Mouse (Mus musculus) stomach, embryonic 14.5 days (tissue): ENCODE measurements around the gene Tnrc6c. TPM values are rescaled to one million over a fixed set of nuclear protein-coding genes. Genes with fewer than 3 reads are reported as not detected.
A peak's percentile ranks its signal among the peaks of the same experiment; 100 is the strongest.

Source experiments
- ATAC-seq: fragments of 200-750 bp; cut with Nextera tagmentation; 2 replicates; pipeline ENCODE4 v1.8.0; 2017; ENCODE audit warnings: low read depth, moderate TSS enrichment; ENCODE audit not compliant: insufficient number of reproducible peaks, insufficient read depth, low FRiP score
- H3K27ac ChIP-seq: fragments of 300-500 bp; sonication (generic); 2 replicates; pipeline ENCODE4 v1.5.1; 2014; ENCODE audit warnings: mild to moderate bottlenecking, low read length, moderate library complexity, mixed read lengths
- H3K27me3 ChIP-seq: fragments of 300-500 bp; sonication (generic); 2 replicates; pipeline ENCODE4 v1.6.1; 2014; ENCODE audit warnings: low read length, control low read depth, mixed read lengths; ENCODE audit not compliant: control insufficient read depth, insufficient read depth
- H3K36me3 ChIP-seq: fragments of 300-500 bp; sonication (generic); 2 replicates; pipeline ENCODE4 v1.6.1; 2014; ENCODE audit warnings: mild to moderate bottlenecking, control low read depth, low read length, moderate library complexity, mixed read lengths; ENCODE audit not compliant: control insufficient read depth, insufficient read depth
- H3K4me1 ChIP-seq: fragments of 300-500 bp; sonication (generic); 2 replicates; pipeline ENCODE4 v1.6.1; 2014; ENCODE audit warnings: low read length, control low read depth, mixed read lengths; ENCODE audit not compliant: control insufficient read depth, insufficient read depth
- H3K4me2 ChIP-seq: fragments of 300-500 bp; sonication (generic); replicated peaks from 2 replicates; pipeline ENCODE4 v1.6.1; 2014; ENCODE audit warnings: low read depth, low read length, control low read depth
- H3K4me3 ChIP-seq: fragments of 300-500 bp; sonication (generic); 2 replicates; pipeline ENCODE4 v1.5.1; 2014; ENCODE audit warnings: low read depth, low read length, control low read depth
- H3K9ac ChIP-seq: fragments of 300-500 bp; sonication (generic); replicated peaks from 2 replicates; pipeline ENCODE4 v1.6.1; 2014; ENCODE audit warnings: low read depth, mild to moderate bottlenecking, control low read depth, low read length, moderate library complexity, mixed read lengths
- H3K9me3 ChIP-seq: fragments of 300-500 bp; sonication (generic); 2 replicates; pipeline ENCODE4 v1.6.1; 2016; ENCODE audit warnings: low read depth, low read length, control low read depth; ENCODE audit not compliant: control insufficient read depth
- WGBS: fragments of 180-500 bp; shearing (Covaris S2); extraction: QIAGEN DNeasy Blood & Tissue Kit; methylation state at CpG from one replicate; pipeline ENCODE4 v1.1.7; 2014; 5-methylcytosine and 5-hydroxymethylcytosine counted together
- polyA plus RNA-seq: library from polyadenylated mRNA; unstranded; fragments of >200 nt; fragmentation: Nextera tagmentation; extraction: Ambion mirVana; gene quantifications from 2 replicates; pipeline ENCODE4 v1.2.1, GENCODE M21; 2014

Gene Tnrc6c
- polyA plus RNA-seq, 1 experiment from 2014 or later = 15.5 TPM

GRCm38 (mm10) chr11:117612885-117613284 lies 41.2 kb upstream of the Tnrc6c start:
- Histone ChIP-seq H3K9me3 (no peaks in the 10 kb centered on the region), H3K9ac (no peak overlapping the region), H3K4me2 (no peak overlapping the region), H3K27me3 (peaks cover 8% of the 10 kb centered on the region; the same call in 1 of the 2 replicates), H3K27ac (no peak overlapping the region), H3K4me3 (no peak overlapping the region), H3K4me1 (peaks cover 18% of the 10 kb centered on the region), H3K36me3 (no peaks in the 10 kb centered on the region)
- ATAC-seq = no peak
- 60% methylated on average over 7 of the region's 7 CpGs for WGBS

- H3K4me3 ChIP-seq = no peak overlapping the region
- no peak overlapping the region for H3K27ac ChIP-seq
Measured at GRCm38 (mm10) chr11:117617368-117617908, 36.7 kb upstream of the Tnrc6c start.

GRCm38 (mm10) chr11:117618214-117618613 lies 35.9 kb upstream of the Tnrc6c start:
- peaks cover 29% of the 10 kb centered on the region for H3K4me1 ChIP-seq
- no peaks in the 10 kb centered on the region for H3K9me3 ChIP-seq
- no peak overlapping the region for H3K4me3 ChIP-seq
- H3K27me3 ChIP-seq = peaks cover 5% of the 10 kb centered on the region; the same call in 1 of the 2 replicates
- 9% methylated on average over 3 of the region's 3 CpGs for WGBS
- peak overlapping the region; percentile 48; the same call in 1 of the 2 replicates for H3K27ac ChIP-seq
- no peak for ATAC-seq
- H3K4me2 ChIP-seq = peak overlapping the region; percentile 31; the same call in 1 of the 2 replicates
- H3K9ac ChIP-seq = no peak overlapping the region
- no peaks in the 10 kb centered on the region for H3K36me3 ChIP-seq

More at GRCm38 (mm10) chr11:117617368-117617908, 36.7 kb upstream of the Tnrc6c start:
- H3K4me2 ChIP-seq = peak overlapping the region; percentile 31
- H3K9me3 ChIP-seq = no peaks in the 10 kb centered on the region
- peaks cover 8% of the 10 kb centered on the region; the same call in 1 of the 2 replicates for H3K27me3 ChIP-seq
- no peaks in the 10 kb centered on the region for H3K36me3 ChIP-seq
- H3K4me1 ChIP-seq = peaks cover 29% of the 10 kb centered on the region
- no peak for ATAC-seq
- WGBS = 17% methylated on average over 16 of the region's 16 CpGs
- H3K9ac ChIP-seq = no peak overlapping the region

GRCm38 (mm10) chr11:117618774-117619173 lies 35.3 kb upstream of the Tnrc6c start:
- ATAC-seq = no peak
- Histone ChIP-seq H3K4me3 (no peak overlapping the region), H3K9me3 (no peaks in the 10 kb centered on the region), H3K36me3 (no peaks in the 10 kb centered on the region), H3K9ac (no peak overlapping the region), H3K27ac (peak overlapping the region; percentile 48; the same call in 1 of the 2 replicates), H3K27me3 (peaks cover 5% of the 10 kb centered on the region; the same call in 1 of the 2 replicates), H3K4me1 (peaks cover 29% of the 10 kb centered on the region), H3K4me2 (no peak overlapping the region)
- 47% methylated on average over 7 of the region's 7 CpGs for WGBS

GRCm38 (mm10) chr11:117619581-117619980 lies 34.5 kb upstream of the Tnrc6c start:
- no peak overlapping the region for H3K4me2 ChIP-seq
- H3K4me1 ChIP-seq = peaks cover 29% of the 10 kb centered on the region
- H3K4me3 ChIP-seq = no peak overlapping the region
- no peak overlapping the region for H3K9ac ChIP-seq
- no peak for ATAC-seq
- peak overlapping the region; percentile 21; the same call in 1 of the 2 replicates for H3K27ac ChIP-seq
- H3K36me3 ChIP-seq = no peaks in the 10 kb centered on the region
- 27% methylated on average over 10 of the region's 10 CpGs for WGBS
- H3K9me3 ChIP-seq = no peaks in the 10 kb centered on the region
- peaks cover 5% of the 10 kb centered on the region; the same call in 1 of the 2 replicates for H3K27me3 ChIP-seq

- Histone ChIP-seq H3K4me1 (peaks cover 4% of the 10 kb centered on the region; the same call in 1 of the 2 replicates), H3K9me3 (no peaks in the 10 kb centered on the region), H3K4me2 (no peak overlapping the region), H3K4me3 (no peak overlapping the region), H3K9ac (no peak overlapping the region), H3K27ac (no peak overlapping the region), H3K27me3 (0 out of 2 replicates have a peak, but pooled peaks cover 6% of the 10 kb centered on the region), H3K36me3 (no peaks in the 10 kb centered on the region)
- no peak for ATAC-seq
- WGBS = 84% methylated on average over 4 of the region's 4 CpGs
Measured at GRCm38 (mm10) chr11:117625196-117625595, 28.9 kb upstream of the Tnrc6c start.

GRCm38 (mm10) chr11:117626557-117626956 lies 27.5 kb upstream of the Tnrc6c start:
- 0 out of 2 replicates have a peak, but pooled peaks cover 6% of the 10 kb centered on the region for H3K27me3 ChIP-seq
- 64% methylated on average over 6 of the region's 6 CpGs for WGBS

GRCm38 (mm10) chr11:117627060-117627562 lies 27.0 kb upstream of the Tnrc6c start:
- no peak overlapping the region for H3K4me3 ChIP-seq
- no peaks in the 10 kb centered on the region for H3K9me3 ChIP-seq
- ATAC-seq = no peak
- 0 out of 2 replicates have a peak, but pooled peaks cover 6% of the 10 kb centered on the region for H3K27me3 ChIP-seq
- H3K4me2 ChIP-seq = no peak overlapping the region
- 0 out of 2 replicates have a peak, but pooled peaks cover 4% of the 10 kb centered on the region for H3K4me1 ChIP-seq
- no peak overlapping the region for H3K27ac ChIP-seq
- WGBS = 29% methylated on average over 5 of the region's 5 CpGs
- no peak overlapping the region for H3K9ac ChIP-seq
- no peaks in the 10 kb centered on the region for H3K36me3 ChIP-seq

More at GRCm38 (mm10) chr11:117626557-117626956, 27.5 kb upstream of the Tnrc6c start:
- 0 out of 2 replicates have a peak, but pooled peaks cover 4% of the 10 kb centered on the region for H3K4me1 ChIP-seq
- H3K9ac ChIP-seq = no peak overlapping the region
- no peaks in the 10 kb centered on the region for H3K36me3 ChIP-seq
- no peak overlapping the region for H3K27ac ChIP-seq
- H3K4me3 ChIP-seq = no peak overlapping the region
- H3K4me2 ChIP-seq = no peak overlapping the region
- H3K9me3 ChIP-seq = no peaks in the 10 kb centered on the region
- ATAC-seq = no peak
